Mouse (Mus musculus) v-Abl transformed pro-B cells (cell line): Measurements from ENCODE around the gene Nav3.
"Not testable (repeated sequence)": the region's sequence is repeated elsewhere in the genome, so short reads cannot be mapped to it uniquely, and the experiment has no call there.

Source experiments
- in situ Hi-C, 2 experiments: fragments of 400-800 bp; cut with MboI; formaldehyde crosslinking; loops; one replicate each; pipeline ENCODE4 v1.15.1; 2025; ENCODE audit not compliant: unreplicated experiment in 2 of 2

Nav3 gene

GRCm38 (mm10) chr10:110094433-110094832 is 361.6 kb downstream of the Nav3 start:
- in situ Hi-C loops = no loop called here

DNA sequence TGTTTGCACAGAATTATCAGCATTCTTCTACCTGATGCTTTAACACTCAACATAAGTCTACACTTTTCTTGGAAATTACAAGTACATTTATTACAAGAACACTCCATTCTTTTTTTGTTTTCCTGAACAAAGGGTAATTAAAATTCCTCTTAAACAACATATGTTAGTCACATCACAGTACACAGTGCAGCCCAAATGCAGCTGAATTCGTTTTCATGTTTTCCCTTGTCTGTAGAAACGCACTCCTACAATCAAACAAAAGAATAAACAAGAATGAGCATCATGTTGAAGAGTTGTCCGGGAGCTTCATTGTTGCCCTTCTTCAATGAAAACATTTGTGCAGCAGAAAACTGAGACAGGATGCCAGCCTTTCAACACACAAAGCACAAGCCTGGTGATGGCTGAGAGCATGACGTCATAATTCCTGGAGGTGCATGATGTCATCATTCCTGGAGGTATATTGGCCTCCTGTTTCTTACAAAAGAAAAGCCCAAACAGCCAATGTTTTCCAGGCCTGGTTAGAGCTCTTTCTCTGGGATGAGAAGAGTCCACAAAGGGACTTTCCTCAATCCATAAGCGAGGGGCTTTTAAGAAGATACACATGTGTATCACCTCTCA is 367.5 kb downstream of the Nav3 start:
- in situ Hi-C loops = no loop called here

GRCm38 (mm10) chr10:110085903-110086302 is 370.1 kb downstream of the Nav3 start:
- in situ Hi-C loops = no loop called here

GRCm38 (mm10) chr10:110085156-110085555 is 370.8 kb downstream of the Nav3 start:
- in situ Hi-C loops = no loop called here

DNA sequence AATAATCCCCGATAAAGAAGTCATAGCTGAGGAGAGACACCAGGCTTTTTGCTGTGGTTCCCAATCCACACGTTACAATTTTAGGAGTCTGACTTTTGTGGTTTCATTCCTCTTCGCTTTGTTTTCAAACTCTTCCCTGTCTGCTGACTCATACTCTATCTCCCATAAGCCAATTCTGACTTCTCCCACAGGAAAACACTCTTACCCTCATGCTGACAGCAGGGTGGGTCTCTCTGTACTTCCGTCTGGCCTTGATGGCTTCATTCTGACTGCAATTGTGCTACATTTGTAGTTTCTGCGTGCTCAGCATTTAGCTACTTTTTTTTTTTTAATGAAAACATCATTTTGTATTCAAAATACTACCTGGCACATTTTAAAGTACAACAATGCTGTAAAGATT is 379.4 kb downstream of the Nav3 start:
- in situ Hi-C loops = no loop called here

GRCm38 (mm10) chr10:110072355-110072754 is 383.6 kb downstream of the Nav3 start:
- in situ Hi-C loops = no loop called here

- in situ Hi-C loops = no loop called here
Measured at GRCm38 (mm10) chr10:110061166-110061565, 394.8 kb downstream of the Nav3 start.

GRCm38 (mm10) chr10:110037547-110037946 is 418.5 kb downstream of the Nav3 start:
- in situ Hi-C loops = no loop called here

GRCm38 (mm10) chr10:110034582-110035099 is 421.4 kb downstream of the Nav3 start:
- in situ Hi-C loops = no loop called here

DNA sequence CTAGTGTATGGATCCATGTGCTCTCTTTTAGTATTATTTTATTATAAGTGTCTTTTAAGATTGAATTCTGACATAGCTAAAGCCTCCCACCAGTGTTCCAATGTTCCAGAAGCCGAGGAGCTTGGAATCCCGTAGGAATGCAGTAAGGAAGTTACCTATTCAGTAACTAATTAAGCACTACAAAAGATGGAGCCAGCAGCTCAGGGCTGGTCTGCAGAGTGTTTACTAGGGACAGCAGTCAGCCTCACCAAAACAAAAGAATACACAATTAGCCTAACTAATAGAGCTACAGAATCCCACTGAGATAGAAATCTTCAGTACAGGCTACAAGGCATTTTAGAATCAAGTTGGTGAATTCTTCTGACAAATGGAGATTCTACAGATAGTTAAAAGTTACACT is 431.1 kb downstream of the Nav3 start:
- in situ Hi-C loops = not testable (repeated sequence)

DNA sequence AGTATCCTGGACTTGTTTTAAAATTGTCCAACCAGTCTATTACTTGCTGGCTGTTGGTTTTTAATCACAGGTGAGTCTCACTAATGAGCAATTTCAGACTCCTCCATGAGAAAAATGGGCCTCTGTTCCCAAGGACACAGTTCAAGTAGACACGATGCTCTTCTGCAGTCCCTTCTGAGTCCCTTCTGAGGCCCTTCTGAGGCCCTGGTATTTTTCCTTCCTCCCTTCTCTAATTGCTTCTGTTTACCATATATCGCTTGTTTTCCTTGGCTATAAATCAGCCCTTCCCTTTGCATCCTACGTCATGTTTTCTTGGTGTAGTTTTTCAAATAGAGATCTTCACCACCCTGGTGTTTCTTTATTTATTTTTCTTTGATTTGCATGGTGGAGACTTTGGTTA is 433.9 kb downstream of the Nav3 start:
- in situ Hi-C loops = no loop called here

- in situ Hi-C loops = no loop called here
Measured at GRCm38 (mm10) chr10:110019266-110019866, 436.6 kb downstream of the Nav3 start.

DNA sequence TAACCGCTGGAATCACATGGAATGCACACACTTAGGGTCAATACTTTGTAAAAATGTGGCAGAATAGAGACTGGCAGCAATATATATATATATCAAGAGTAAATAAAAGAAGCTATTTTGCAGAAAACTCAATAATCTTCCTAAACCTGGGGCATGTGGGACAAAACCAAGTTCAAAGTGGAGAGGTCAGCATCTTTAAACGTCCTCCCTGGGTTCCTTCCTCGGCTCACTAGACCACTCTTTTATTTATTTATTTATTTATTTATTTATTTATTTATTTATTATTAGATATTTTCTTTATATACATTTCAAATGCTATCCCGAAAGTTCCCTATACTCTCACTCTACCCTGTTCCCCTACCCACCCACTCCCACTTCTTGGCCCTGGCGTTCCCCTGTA is 454.7 kb downstream of the Nav3 start:
- in situ Hi-C loops = not testable (repeated sequence)

GRCm38 (mm10) chr10:110000755-110001247 is 455.2 kb downstream of the Nav3 start:
- in situ Hi-C loops = no loop called here

DNA sequence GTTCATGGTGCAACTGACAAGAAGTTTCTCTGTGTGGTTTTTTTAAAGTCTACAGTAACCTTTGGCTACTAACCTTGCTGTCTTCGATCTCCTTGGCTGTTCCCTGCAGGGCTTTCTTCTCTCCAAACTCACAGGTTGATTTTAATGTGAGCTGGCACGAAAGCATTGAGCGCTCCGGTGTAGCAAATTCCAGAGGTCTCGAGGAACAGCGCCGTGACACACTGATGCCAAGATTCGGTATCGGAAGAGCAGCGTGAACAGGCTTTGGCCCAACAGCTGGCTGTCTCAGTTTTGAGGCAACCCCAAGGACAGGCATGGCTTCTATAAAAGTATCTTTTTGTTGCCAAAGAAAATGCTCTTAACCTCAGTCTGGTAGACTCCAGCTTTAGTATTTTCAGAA is 456.1 kb downstream of the Nav3 start:
- in situ Hi-C loops = no loop called here

DNA sequence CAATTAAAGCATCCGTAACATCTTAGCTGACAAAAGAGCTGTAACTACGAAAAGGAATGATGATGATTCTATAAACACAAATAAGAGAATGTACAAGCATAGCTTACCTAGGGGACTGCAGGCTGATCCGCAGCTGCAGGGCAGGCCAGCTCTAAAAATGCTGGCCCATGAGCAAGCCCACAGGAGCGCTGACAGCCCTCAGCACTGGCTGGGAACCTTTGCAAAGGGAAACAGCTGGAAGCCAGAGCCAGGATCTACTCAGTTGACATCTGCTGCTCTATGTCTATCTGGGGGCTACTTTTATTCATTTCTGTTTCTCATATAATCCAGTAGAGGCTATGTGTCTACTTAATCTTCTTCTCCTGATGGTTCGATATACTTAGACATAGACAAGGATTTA is 461.7 kb downstream of the Nav3 start:
- in situ Hi-C loops = no loop called here

- in situ Hi-C loops = no loop called here
Measured at GRCm38 (mm10) chr10:109985824-109986485, 470.0 kb downstream of the Nav3 start.

DNA sequence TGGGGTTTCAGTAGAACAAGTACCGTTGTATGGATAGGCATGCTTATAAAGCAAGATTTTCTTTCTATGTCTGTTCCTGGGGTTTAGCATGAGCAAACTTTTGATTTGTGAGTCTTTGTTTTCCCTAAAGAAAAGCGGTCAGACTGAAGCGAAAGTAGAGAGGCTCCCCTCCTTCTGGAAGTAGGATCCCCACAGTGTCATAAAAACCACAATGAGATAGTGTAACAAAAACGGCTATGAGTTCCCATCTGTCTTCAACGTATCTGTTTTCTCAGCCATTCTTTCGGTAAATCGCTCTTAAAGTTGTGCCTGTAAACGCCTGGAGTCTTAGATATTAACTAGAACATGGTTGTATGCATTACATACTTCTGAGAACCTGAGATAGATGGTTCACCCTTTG is 479.7 kb downstream of the Nav3 start:
- in situ Hi-C loops = no loop called here

GRCm38 (mm10) chr10:109974177-109974576 is 481.8 kb downstream of the Nav3 start:
- in situ Hi-C loops = no loop called here

- in situ Hi-C loops = no loop called here
Measured at GRCm38 (mm10) chr10:109973483-109973882, 482.5 kb downstream of the Nav3 start.

DNA sequence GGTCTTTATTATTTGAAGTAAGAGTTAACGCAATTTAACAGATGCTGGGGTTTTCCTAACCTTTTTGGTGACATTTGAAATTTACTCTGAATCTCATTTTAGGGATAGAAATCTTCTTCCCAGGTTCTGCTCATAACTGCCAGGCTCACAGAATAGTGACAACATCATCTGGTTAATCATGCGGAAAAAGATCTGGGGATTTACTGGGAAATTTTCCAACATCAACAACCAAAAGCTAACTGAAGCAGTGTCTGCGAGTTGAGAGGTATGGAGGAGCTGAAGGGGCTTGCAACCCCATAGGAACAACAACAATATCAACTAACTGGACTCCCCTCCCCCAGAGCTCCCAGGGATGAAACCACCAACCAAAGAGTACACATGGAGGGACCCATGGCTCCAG is 505.7 kb downstream of the Nav3 start:
- in situ Hi-C loops = no loop called here

GRCm38 (mm10) chr10:109929319-109929622 is 526.7 kb downstream of the Nav3 start:
- in situ Hi-C loops = no loop called here
